9 mouse cellular contexts compared by ENCODE assay signal in genomic region chr10:20723521-20723915, GRCm38 (mm10). TPM values are rescaled to one million over a fixed set of nuclear protein-coding genes. Genes with fewer than 3 reads are reported as not detected.
DNase-seq lines count a peak whose midpoint lies in the region; ATAC-seq and TF ChIP-seq lines count a peak whose summit lies in the region.
"Had no signal": no experiment of that assay in that cellular context is flagged by ENCODE, and none has a peak within 500 bp of the region (broad histone marks: within the 10 kb centered on the region; RNA-seq: fewer than 3 reads in every experiment).

No protein-coding gene starts in this region.

- no peak for TF ChIP-seq CTCF in layer of hippocampus, adult 2 months (conservative IDR thresholded peaks at IDR 0.05)

- no peaks in the 10 kb centered on the region for H3K9me3 ChIP-seq in embryonic facial prominence, embryonic 14.5 days (ENCODE audit: control insufficient read depth, low read length)
- H3K9me3 ChIP-seq in hindbrain, embryonic 15.5 days, result no peaks in the 10 kb centered on the region
- no peaks in the 10 kb centered on the region for H3K9me3 ChIP-seq in midbrain, embryonic 16.5 days (replicated peaks; ENCODE audit: control insufficient read depth, low read length, poor library complexity, severe bottlenecking)
- H3K9me3 ChIP-seq: G1E had no signal

- peak; percentile 53; the same call in 1 of the 2 replicates for ATAC-seq in embryonic facial prominence, embryonic 14.5 days (ENCODE audit: low read depth)
- ATAC-seq in hindbrain, embryonic 15.5 days (ENCODE audit: low FRiP score, low read depth), result no peak
- ATAC-seq in midbrain, embryonic 16.5 days, result peak; percentile 73

- H3K4me3 ChIP-seq in layer of hippocampus, adult 2 months, result peak overlapping the region; percentile 64
- H3K4me3 ChIP-seq in embryonic facial prominence, embryonic 14.5 days (ENCODE audit: low read depth, low read length), result peak overlapping the region; percentile 43
- H3K4me3 ChIP-seq in hindbrain, embryonic 15.5 days, result peak overlapping the region; percentile 30
- peak overlapping the region; percentile 8; the same call in 1 of the 2 replicates for H3K4me3 ChIP-seq in midbrain, embryonic 16.5 days (ENCODE audit: low read depth, low read length)

- peaks cover 12% of the 10 kb centered on the region for H3K4me1 ChIP-seq in embryonic facial prominence, embryonic 14.5 days (ENCODE audit: control insufficient read depth, insufficient read depth, low read length)
- H3K4me1 ChIP-seq in hindbrain, embryonic 15.5 days (replicated peaks), result peaks cover 30% of the 10 kb centered on the region
- peaks cover 15% of the 10 kb centered on the region; the same call in 1 of the 2 replicates for H3K4me1 ChIP-seq in midbrain, embryonic 16.5 days (ENCODE audit: control insufficient read depth, insufficient read depth, low read length)

- peak overlapping the region; percentile 89 for H3K27ac ChIP-seq in layer of hippocampus, adult 2 months
- peak overlapping the region; percentile 76 for H3K27ac ChIP-seq in embryonic facial prominence, embryonic 14.5 days (replicated peaks; ENCODE audit: low read depth, low read length)
- peak overlapping the region; percentile 65 for H3K27ac ChIP-seq in hindbrain, embryonic 15.5 days (replicated peaks)
- peak overlapping the region; percentile 23 for H3K27ac ChIP-seq in midbrain, embryonic 16.5 days (ENCODE audit: low read length)

- H3K27me3 ChIP-seq in embryonic facial prominence, embryonic 14.5 days (replicated peaks; ENCODE audit: control insufficient read depth, insufficient read depth, low read length), result no peaks in the 10 kb centered on the region
- no peaks in the 10 kb centered on the region for H3K27me3 ChIP-seq in hindbrain, embryonic 15.5 days
- H3K27me3 ChIP-seq in midbrain, embryonic 16.5 days (ENCODE audit: control insufficient read depth, insufficient read depth, low read depth, low read length), result no peaks in the 10 kb centered on the region

- DNase-seq in layer of hippocampus, adult 2 months (ENCODE audit: low spot score in 2 of 2), result no peak
- DNase-seq in layer of hippocampus, adult 9-11 months, result no peak
- DNase-seq in embryonic facial prominence, embryonic 14.5 days (ENCODE audit: low spot score), result peak; percentile 43
- no peak for DNase-seq in thymus, postnatal 10 days (ENCODE audit: low spot score in 2 of 2)
- DNase-seq in c-Kit-positive CD71-positive TER-119-positive erythroid progenitor cells, embryonic 14.5 days (ENCODE audit: low spot score), result no peak
- DNase-seq in left cerebral cortex, postnatal 36 days (ENCODE audit: low spot score in 2 of 2), result no peak

- H3K9ac ChIP-seq in embryonic facial prominence, embryonic 14.5 days (ENCODE audit: low read depth, low read length), result peak overlapping the region; percentile 62
- H3K9ac ChIP-seq in hindbrain, embryonic 15.5 days, result no peak overlapping the region
- 0 out of 2 replicates have a peak overlapping the region, but pooled peaks have one; percentile 3 for H3K9ac ChIP-seq in midbrain, embryonic 16.5 days (ENCODE audit: low read depth, low read length)

- H3K4me2 ChIP-seq in embryonic facial prominence, embryonic 14.5 days (ENCODE audit: low read depth, low read length), result peak overlapping the region; percentile 56
- H3K4me2 ChIP-seq in hindbrain, embryonic 15.5 days, result peak overlapping the region; percentile 56
- peak overlapping the region; percentile 61 for H3K4me2 ChIP-seq in midbrain, embryonic 16.5 days (ENCODE audit: low read length)

- H3K36me3 ChIP-seq in embryonic facial prominence, embryonic 14.5 days (ENCODE audit: control insufficient read depth, insufficient read depth, low read length), result no peaks in the 10 kb centered on the region
- H3K36me3 ChIP-seq in hindbrain, embryonic 15.5 days, result no peaks in the 10 kb centered on the region
- no peaks in the 10 kb centered on the region for H3K36me3 ChIP-seq in midbrain, embryonic 16.5 days (ENCODE audit: control insufficient read depth, insufficient read depth, low read length)
- H3K36me3 ChIP-seq: G1E had no signal

- intact Hi-C loops in left cerebral cortex, postnatal 36 days (cut with DNase I), result loop anchor here (5.0 kb wide), 3 partner anchors 66 to 199 kb away; no protein-coding TSS in a partner anchor

- WGBS in embryonic facial prominence, embryonic 14.5 days, result 22% methylated on average over 3 of the region's 3 CpGs
- 28% methylated on average over 3 of the region's 3 CpGs for WGBS in hindbrain, embryonic 15.5 days
- 23% methylated on average over 3 of the region's 3 CpGs for WGBS in midbrain, embryonic 16.5 days

RNA-seq across cellular contexts. Expression of gene Pde7b, which starts 1.4 kb away (rescaled TPM):
- 10 to 100 TPM; 27.6 to 27.8 TPM for total RNA-seq in layer of hippocampus, adult 2 months (2021)
- polyA plus RNA-seq in embryonic facial prominence, embryonic 14.5 days (2014; fragmentation: Nextera tagmentation; extraction: Ambion mirVana), result 8.8 and 9.0 TPM in 2 replicates
- 2.9 and 3.1 TPM in 2 replicates for polyA plus RNA-seq in hindbrain, embryonic 15.5 days (2015; fragmentation: Nextera tagmentation; extraction: Ambion mirVana)
- polyA plus RNA-seq in midbrain, embryonic 16.5 days (2015; fragmentation: Nextera tagmentation; extraction: Ambion mirVana), result 2.3 and 4.1 TPM in 2 replicates
- total RNA-seq in left cerebral cortex, postnatal 36 days (2021), result 10 to 100 TPM; 45.6 to 61.3 TPM
- polyA plus RNA-seq: G1E had no signal

Comparison
In these comparisons a context has a peak if more than half of its experiments do, and no peak if none do; other contexts are left out.
1. H3K27ac ChIP-seq: peak in every context shown above with its lines; median percentile 89 in layer of hippocampus, adult 2 months; 76 in embryonic facial prominence, embryonic 14.5 days; 65 in hindbrain, embryonic 15.5 days; 23 in midbrain, embryonic 16.5 days.
2. H3K4me3 ChIP-seq: peak in every context shown above with its lines; median percentile 64 in layer of hippocampus, adult 2 months; 43 in embryonic facial prominence, embryonic 14.5 days; 30 in hindbrain, embryonic 15.5 days; 8 in midbrain, embryonic 16.5 days.